Mouse (Mus musculus) forebrain, embryonic 16.5 days (tissue): Measurements from ENCODE around the gene Tst. TPM values are rescaled to one million over a fixed set of nuclear protein-coding genes. Genes with fewer than 3 reads are reported as not detected.

Experiments used
- ATAC-seq: fragments of 200-750 bp; cut with Nextera tagmentation; 2 replicates; pipeline ENCODE4 v1.8.0; 2017; ENCODE audit warnings: mild to moderate bottlenecking, moderate library complexity
- H3K27ac ChIP-seq: fragments of 300-500 bp; sonication (generic); 2 replicates; pipeline ENCODE4 v1.5.1; 2014; ENCODE audit warnings: low read length, control low read depth
- H3K27me3 ChIP-seq: fragments of 300-500 bp; sonication (generic); replicated peaks from 2 replicates; pipeline ENCODE4 v1.6.1; 2014; ENCODE audit warnings: low read length; ENCODE audit not compliant: control insufficient read depth, insufficient read depth
- H3K36me3 ChIP-seq: fragments of 300-500 bp; sonication (generic); 2 replicates; pipeline ENCODE4 v1.6.1; 2014; ENCODE audit not compliant: control insufficient read depth, insufficient read depth
- H3K4me1 ChIP-seq: fragments of 300-500 bp; sonication (generic); replicated peaks from 2 replicates; pipeline ENCODE4 v1.6.1; 2014; ENCODE audit warnings: low read length; ENCODE audit not compliant: control insufficient read depth, insufficient read depth
- H3K4me2 ChIP-seq: fragments of 300-500 bp; sonication (generic); 2 replicates; pipeline ENCODE4 v1.6.1; 2014; ENCODE audit warnings: mild to moderate bottlenecking, low read length, control low read depth
- H3K4me3 ChIP-seq: fragments of 300-500 bp; sonication (generic); replicated peaks from 2 replicates; pipeline ENCODE4 v1.5.1; 2014; ENCODE audit warnings: mild to moderate bottlenecking, low read length, control low read depth
- H3K9ac ChIP-seq: fragments of 300-500 bp; sonication (generic); replicated peaks from 2 replicates; pipeline ENCODE4 v1.6.1; 2014; ENCODE audit warnings: low read depth, low read length, control low read depth
- H3K9me3 ChIP-seq: fragments of 300-500 bp; sonication (generic); 2 replicates; pipeline ENCODE4 v1.6.1; 2016; ENCODE audit warnings: low read length; ENCODE audit not compliant: control insufficient read depth
- WGBS: fragments of 180-500 bp; shearing (Covaris S2); extraction: QIAGEN DNeasy Blood & Tissue Kit; methylation state at CpG from one replicate; pipeline ENCODE4 v1.1.7; 2014; 5-methylcytosine and 5-hydroxymethylcytosine counted together
- polyA plus RNA-seq: library from polyadenylated mRNA; unstranded; fragments of >200 nt; fragmentation: Nextera tagmentation; extraction: Ambion mirVana; gene quantifications from 2 replicates; pipeline ENCODE4 v1.2.1, GENCODE M21; 2015

The Tst gene
- polyA plus RNA-seq, 1 experiment from 2014 or later: 25.1 TPM

DNA sequence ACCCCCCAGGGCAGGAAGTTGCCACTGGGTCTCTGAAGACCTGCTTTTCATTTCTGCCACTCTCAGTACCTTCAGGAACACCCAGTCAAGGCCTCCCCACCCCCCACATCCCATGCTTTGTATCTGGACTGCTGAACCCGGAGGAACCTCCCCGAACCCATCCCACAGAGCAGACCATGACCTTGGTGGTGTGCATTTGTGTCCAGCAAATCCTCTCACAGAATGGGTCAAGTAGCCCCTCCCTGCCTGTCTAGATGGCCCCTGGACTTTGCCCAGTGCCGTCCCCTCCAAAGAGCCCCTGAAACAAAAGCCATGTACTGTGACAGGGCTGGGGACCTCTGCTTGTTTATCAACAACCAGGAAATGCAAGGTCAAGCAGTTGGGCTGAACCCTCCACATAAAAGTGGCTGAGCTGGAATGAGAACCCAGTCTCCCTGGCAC lies 2.4 kb downstream of the Tst start:
- H3K36me3 ChIP-seq: no peaks in the 10 kb centered on the region
- H3K27me3 ChIP-seq: peaks cover 3% of the 10 kb centered on the region; the same call in 1 of the 2 replicates
- peak overlapping the region; percentile 16; the same call in 1 of the 2 replicates for H3K9ac ChIP-seq
- H3K4me1 ChIP-seq: peaks cover 46% of the 10 kb centered on the region
- no peak for ATAC-seq
- H3K4me3 ChIP-seq: no peak overlapping the region
- 0 out of 2 replicates have a peak overlapping the region, but pooled peaks have one; percentile 12 for H3K4me2 ChIP-seq
- H3K27ac ChIP-seq: peak overlapping the region; percentile 35
- 48% methylated on average over 3 of the region's 3 CpGs for WGBS
- no peaks in the 10 kb centered on the region for H3K9me3 ChIP-seq

DNA sequence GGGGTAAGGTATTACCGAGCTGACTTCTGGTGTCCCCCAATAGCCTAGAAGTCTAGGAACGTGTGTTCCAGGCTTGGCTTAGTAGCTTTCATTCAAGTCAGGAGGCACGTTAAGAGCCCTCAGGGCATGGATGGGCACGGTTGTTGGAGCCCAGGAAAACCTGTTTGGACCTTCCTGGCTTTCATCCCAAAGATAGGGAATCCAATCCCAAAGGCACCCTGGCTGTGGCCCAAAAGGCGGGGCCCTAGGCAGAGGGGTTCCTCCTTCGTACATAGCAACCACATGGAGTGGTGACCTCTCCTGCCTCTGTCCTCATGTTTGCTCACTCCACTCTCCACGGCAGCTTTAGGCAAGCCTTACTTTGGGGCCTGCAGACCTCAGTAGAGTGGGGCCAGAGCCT lies 3.3 kb downstream of the Tst start:
- no peak overlapping the region for H3K9ac ChIP-seq
- 73% methylated on average over 7 of the region's 7 CpGs for WGBS
- H3K27ac ChIP-seq: no peak overlapping the region
- H3K4me3 ChIP-seq: no peak overlapping the region
- no peaks in the 10 kb centered on the region for H3K36me3 ChIP-seq
- no peak for ATAC-seq
- H3K9me3 ChIP-seq: no peaks in the 10 kb centered on the region
- no peak overlapping the region for H3K4me2 ChIP-seq
- H3K27me3 ChIP-seq: no peaks in the 10 kb centered on the region
- peaks cover 43% of the 10 kb centered on the region for H3K4me1 ChIP-seq

- no peaks in the 10 kb centered on the region for H3K9me3 ChIP-seq
- WGBS: 44% methylated on average over 4 of the region's 4 CpGs
- no peaks in the 10 kb centered on the region for H3K36me3 ChIP-seq
- no peak for ATAC-seq
- H3K4me2 ChIP-seq: no peak overlapping the region
- peaks cover 38% of the 10 kb centered on the region for H3K4me1 ChIP-seq
- no peak overlapping the region for H3K4me3 ChIP-seq
- no peaks in the 10 kb centered on the region for H3K27me3 ChIP-seq
- H3K9ac ChIP-seq: no peak overlapping the region
- no peak overlapping the region for H3K27ac ChIP-seq
Observed at GRCm38 (mm10) chr15:78401921-78402320, 3.8 kb downstream of the Tst start.

- Histone ChIP-seq H3K4me1 (peaks cover 37% of the 10 kb centered on the region), H3K27ac (no peak overlapping the region), H3K9ac (no peak overlapping the region), H3K4me3 (no peak overlapping the region), H3K36me3 (no peaks in the 10 kb centered on the region), H3K27me3 (no peaks in the 10 kb centered on the region), H3K9me3 (no peaks in the 10 kb centered on the region), H3K4me2 (no peak overlapping the region)
- WGBS: 80% methylated on average over 6 of the region's 6 CpGs
- no peak for ATAC-seq
Observed at GRCm38 (mm10) chr15:78401345-78401744, 4.4 kb downstream of the Tst start.

DNA sequence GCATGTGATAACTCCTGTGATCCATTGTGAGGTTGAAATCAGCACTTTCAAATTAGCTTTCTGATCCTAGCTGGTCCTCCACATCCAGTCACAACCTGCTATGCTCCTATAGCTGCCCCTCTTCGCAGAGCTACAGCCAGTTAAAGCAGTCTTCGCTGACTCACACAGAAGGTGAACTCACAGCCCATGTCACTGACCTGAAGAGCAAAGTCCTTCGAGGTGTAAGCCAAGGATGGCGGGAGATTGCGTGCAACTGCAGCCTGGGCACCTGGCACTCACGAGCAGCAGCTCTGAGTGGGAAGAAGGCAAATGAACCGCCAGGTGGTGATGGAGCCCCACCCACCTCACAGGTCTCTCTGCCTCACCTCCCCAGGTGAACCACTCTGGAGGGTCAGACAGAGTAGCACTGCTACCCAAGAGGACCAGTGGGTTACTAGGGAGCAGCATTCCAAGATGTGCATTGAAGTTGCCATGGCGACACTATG lies 10.2 kb downstream of the Tst start, which contains the start of gene Tex33:
Tex33 (minus strand) TSS at position 435 of the 485 bp plus-strand sequence.
- no peak within 1 kb of the TSS for H3K4me2 ChIP-seq
- WGBS: 79% methylated on average over 8 of the region's 8 CpGs
- H3K9me3 ChIP-seq: no peaks in the 10 kb centered on the region
- no peaks in the 10 kb centered on the region for H3K27me3 ChIP-seq
- H3K9ac ChIP-seq: no peak within 1 kb of the TSS
- H3K4me3 ChIP-seq: no peak within 1 kb of the TSS
- no peak for ATAC-seq
- H3K4me1 ChIP-seq: no peaks in the 10 kb centered on the region
- H3K27ac ChIP-seq: no peak within 1 kb of the TSS
- H3K36me3 ChIP-seq: no peaks in the 10 kb centered on the region

GRCm38 (mm10) chr15:78390855-78391254 lies 14.9 kb downstream of the Tst start:
- WGBS: 83% methylated on average over 3 of the region's 3 CpGs
- ATAC-seq: no peak
- no peak overlapping the region for H3K27ac ChIP-seq
- no peak overlapping the region for H3K9ac ChIP-seq
- no peaks in the 10 kb centered on the region for H3K36me3 ChIP-seq
- H3K4me1 ChIP-seq: no peaks in the 10 kb centered on the region
- no peak overlapping the region for H3K4me3 ChIP-seq
- H3K4me2 ChIP-seq: no peak overlapping the region
- no peaks in the 10 kb centered on the region for H3K27me3 ChIP-seq
- H3K9me3 ChIP-seq: no peaks in the 10 kb centered on the region

DNA sequence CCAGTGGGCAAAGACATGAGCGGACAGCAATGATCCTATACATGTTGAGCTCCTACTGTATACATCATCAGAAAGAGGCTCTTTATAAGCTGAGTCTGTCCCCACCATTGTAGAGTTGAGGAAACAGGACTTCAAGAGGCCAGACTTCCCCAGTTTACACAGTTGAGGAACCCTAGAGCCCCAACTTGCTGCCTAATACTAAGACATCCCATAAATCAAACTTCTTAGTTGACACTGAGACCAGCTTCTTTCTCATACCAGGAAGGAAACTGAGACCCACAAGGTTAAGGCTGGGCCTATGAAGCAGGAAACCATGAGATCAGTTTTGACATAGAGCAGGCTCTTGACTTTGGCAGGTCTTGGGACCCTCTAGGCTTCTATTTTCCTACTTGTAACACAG lies 20.1 kb downstream of the Tst start:
- WGBS: 82% methylated on average over 1 of the region's 1 CpGs
- ATAC-seq: no peak
- Histone ChIP-seq H3K4me2 (no peak overlapping the region), H3K27me3 (no peaks in the 10 kb centered on the region), H3K36me3 (no peaks in the 10 kb centered on the region), H3K9ac (no peak overlapping the region), H3K27ac (no peak overlapping the region), H3K4me1 (peaks cover 10% of the 10 kb centered on the region), H3K9me3 (no peaks in the 10 kb centered on the region), H3K4me3 (no peak overlapping the region)

DNA sequence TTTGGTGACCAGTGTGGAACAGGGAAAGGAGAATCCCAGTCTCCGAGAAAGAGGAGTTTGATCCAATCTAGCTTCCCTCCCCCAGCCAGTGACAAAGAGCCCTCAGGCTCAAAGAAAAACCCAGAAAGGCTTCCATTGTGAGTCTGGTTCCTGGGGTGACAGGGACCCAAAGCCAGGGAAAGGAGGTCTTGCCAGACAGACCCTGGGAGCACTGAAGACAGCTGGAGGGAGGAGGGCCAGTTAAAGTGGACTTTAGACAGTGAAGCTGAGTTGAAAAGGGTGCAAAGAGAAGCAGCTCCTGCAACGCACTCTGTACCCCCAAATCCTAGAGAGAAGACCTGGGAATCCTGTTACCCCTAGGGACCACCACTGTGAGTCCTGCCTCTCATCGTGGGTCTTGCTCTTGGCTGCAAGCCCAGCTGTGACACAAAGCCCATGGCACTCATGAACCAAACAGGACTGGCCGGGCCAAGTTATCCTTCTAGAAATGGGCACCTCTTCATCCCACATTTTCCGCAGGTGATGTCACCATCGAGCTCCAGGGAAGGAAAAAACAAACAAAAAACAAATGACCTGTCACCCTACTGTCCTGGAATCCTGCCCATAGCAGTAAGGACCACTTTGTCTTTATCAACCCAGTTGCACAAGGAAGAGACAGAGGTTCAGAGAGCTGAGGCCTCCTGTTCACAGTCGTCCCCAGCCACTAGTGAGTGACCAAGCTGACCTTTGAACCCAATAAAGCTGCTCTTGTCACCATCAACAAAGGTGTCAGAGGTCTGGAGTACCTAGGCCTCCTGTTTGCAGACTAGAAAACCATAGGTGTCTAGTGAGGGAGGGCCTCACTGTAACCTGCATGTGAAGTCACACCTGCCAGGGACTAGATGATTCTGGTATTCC lies 21.2 kb downstream of the Tst start:
- H3K27ac ChIP-seq: peak overlapping the region; percentile 72
- WGBS: 43% methylated on average over 7 of the region's 7 CpGs
- H3K9ac ChIP-seq: no peak overlapping the region
- H3K4me2 ChIP-seq: no peak overlapping the region
- no peaks in the 10 kb centered on the region for H3K36me3 ChIP-seq
- H3K4me3 ChIP-seq: no peak overlapping the region
- no peaks in the 10 kb centered on the region for H3K9me3 ChIP-seq
- peaks cover 12% of the 10 kb centered on the region for H3K4me1 ChIP-seq
- no peaks in the 10 kb centered on the region for H3K27me3 ChIP-seq
- ATAC-seq: peak; percentile 78

GRCm38 (mm10) chr15:78383450-78384219 lies 22.1 kb downstream of the Tst start:
- H3K36me3 ChIP-seq: no peaks in the 10 kb centered on the region
- no peaks in the 10 kb centered on the region for H3K9me3 ChIP-seq
- H3K4me3 ChIP-seq: no peak overlapping the region
- ATAC-seq: peak; percentile 93
- H3K4me2 ChIP-seq: no peak overlapping the region
- H3K27me3 ChIP-seq: no peaks in the 10 kb centered on the region
- 52% methylated on average over 11 of the region's 11 CpGs for WGBS
- H3K27ac ChIP-seq: peak overlapping the region; percentile 72
- no peak overlapping the region for H3K9ac ChIP-seq
- peaks cover 12% of the 10 kb centered on the region for H3K4me1 ChIP-seq
